Mouse (Mus musculus) intestine, postnatal 0 days (tissue): ENCODE measurements around the gene Tsen2. TPM values are rescaled to one million over a fixed set of nuclear protein-coding genes. Genes with fewer than 3 reads are reported as not detected.

ENCODE experiments used
- ATAC-seq: fragments of 200-750 bp; cut with Nextera tagmentation; 2 replicates; pipeline ENCODE4 v1.8.0; 2017; ENCODE audit warnings: mild to moderate bottlenecking, moderate TSS enrichment, moderate library complexity
- H3K27ac ChIP-seq: fragments of 300-500 bp; sonication (generic); 2 replicates; pipeline ENCODE4 v1.5.1; 2014; ENCODE audit warnings: mild to moderate bottlenecking, low read depth, low read length, moderate library complexity
- H3K27me3 ChIP-seq: fragments of 300-500 bp; sonication (generic); replicated peaks from 2 replicates; pipeline ENCODE4 v1.6.1; 2014; ENCODE audit warnings: low read length, mixed read lengths; ENCODE audit not compliant: control insufficient read depth, insufficient read depth
- H3K36me3 ChIP-seq: fragments of 300-500 bp; sonication (generic); 2 replicates; pipeline ENCODE4 v1.6.1; 2014; ENCODE audit warnings: mild to moderate bottlenecking, moderate library complexity; ENCODE audit not compliant: control insufficient read depth, insufficient read depth
- H3K4me1 ChIP-seq: fragments of 300-500 bp; sonication (generic); replicated peaks from 2 replicates; pipeline ENCODE4 v1.6.1; 2014; ENCODE audit warnings: antibody characterized with exemption, low read length, mixed read lengths; ENCODE audit not compliant: control insufficient read depth, insufficient read depth
- H3K4me2 ChIP-seq: fragments of 300-500 bp; sonication (generic); replicated peaks from 2 replicates; pipeline ENCODE4 v1.6.1; 2014; ENCODE audit warnings: low read depth, mild to moderate bottlenecking, moderate library complexity
- H3K4me3 ChIP-seq: fragments of 300-500 bp; sonication (generic); 2 replicates; pipeline ENCODE4 v1.5.1; 2014; ENCODE audit warnings: low read depth, low read length
- H3K9ac ChIP-seq: fragments of 300-500 bp; sonication (generic); 2 replicates; pipeline ENCODE4 v1.6.1; 2014; ENCODE audit warnings: mild to moderate bottlenecking, low read depth, low read length
- H3K9me3 ChIP-seq: fragments of 300-500 bp; sonication (generic); 2 replicates; pipeline ENCODE4 v1.6.1; 2016; ENCODE audit warnings: mixed run types; ENCODE audit not compliant: control insufficient read depth
- CTCF ChIP-seq: sonication (generic); IDR thresholded peaks from 2 replicates; pipeline ENCODE4 v1.5.1; 2016; ENCODE audit warnings: low read depth, mild to moderate bottlenecking, control low read depth, antibody characterized with exemption, moderate library complexity
- WGBS: fragments of 180-500 bp; shearing (Covaris S2); extraction: QIAGEN DNeasy Blood & Tissue Kit; methylation state at CpG from one replicate; pipeline ENCODE4 v1.1.7; 2014; 5-methylcytosine and 5-hydroxymethylcytosine counted together
- polyA plus RNA-seq: library from polyadenylated mRNA; unstranded; fragments of >200 nt; fragmentation: Nextera tagmentation; extraction: Ambion mirVana; gene quantifications from 2 replicates; pipeline ENCODE4 v1.2.1, GENCODE M21; 2015

The Tsen2 gene
- polyA plus RNA-seq, 1 experiment from 2014 or later = 6.3 TPM

GRCm38 (mm10) chr6:115519275-115519699 is 25.2 kb upstream of the Tsen2 start:
- H3K27ac ChIP-seq = peak overlapping the region; percentile 41
- WGBS = 31% methylated on average over 12 of the region's 12 CpGs
- H3K4me2 ChIP-seq = peak overlapping the region; percentile 48
- H3K9ac ChIP-seq = no peak overlapping the region
- no peak overlapping the region for H3K4me3 ChIP-seq
- peak; percentile 85 for ATAC-seq
- no peaks in the 10 kb centered on the region for H3K27me3 ChIP-seq
- no peaks in the 10 kb centered on the region for H3K36me3 ChIP-seq
- H3K9me3 ChIP-seq = no peaks in the 10 kb centered on the region
- H3K4me1 ChIP-seq = peaks cover 14% of the 10 kb centered on the region; the same call in 1 of the 2 replicates
- TF ChIP-seq CTCF = no peak

- no peaks in the 10 kb centered on the region for H3K27me3 ChIP-seq
- H3K9ac ChIP-seq = no peak overlapping the region
- no peaks in the 10 kb centered on the region for H3K36me3 ChIP-seq
- ATAC-seq = no peak
- TF ChIP-seq CTCF = no peak
- no peak overlapping the region for H3K4me2 ChIP-seq
- H3K9me3 ChIP-seq = no peaks in the 10 kb centered on the region
- no peak overlapping the region for H3K4me3 ChIP-seq
- H3K4me1 ChIP-seq = peaks cover 14% of the 10 kb centered on the region; the same call in 1 of the 2 replicates
- WGBS = 68% methylated on average over 1 of the region's 1 CpGs
- H3K27ac ChIP-seq = no peak overlapping the region
These were observed 22.5 kb upstream of the Tsen2 start for GRCm38 (mm10) chr6:115521923-115522322.

- H3K9me3 ChIP-seq = no peaks in the 10 kb centered on the region
- 47% methylated on average over 6 of the region's 6 CpGs for whole genome bisulfite sequencing
- H3K27me3 ChIP-seq = no peaks in the 10 kb centered on the region
- peaks cover 14% of the 10 kb centered on the region; the same call in 1 of the 2 replicates for H3K4me1 ChIP-seq
- H3K36me3 ChIP-seq = no peaks in the 10 kb centered on the region
- H3K27ac ChIP-seq = no peak overlapping the region
- no peak overlapping the region for H3K4me3 ChIP-seq
- H3K4me2 ChIP-seq = no peak overlapping the region
- TF ChIP-seq CTCF = no peak
- ATAC-seq = 0 out of 2 replicates have a peak, but pooled peaks have one; percentile 12
- no peak overlapping the region for H3K9ac ChIP-seq
These were observed 21.7 kb upstream of the Tsen2 start for GRCm38 (mm10) chr6:115522691-115523146.

GRCm38 (mm10) chr6:115523201-115523600 is 21.3 kb upstream of the Tsen2 start:
- ATAC-seq = no peak
- no peak overlapping the region for H3K9ac ChIP-seq
- H3K27ac ChIP-seq = no peak overlapping the region

GRCm38 (mm10) chr6:115524449-115524990 is 19.9 kb upstream of the Tsen2 start:
- no peak for ATAC-seq
- WGBS = 70% methylated on average over 9 of the region's 9 CpGs
- TF ChIP-seq CTCF = no peak
- H3K9ac ChIP-seq = no peak overlapping the region
- no peak overlapping the region for H3K4me3 ChIP-seq
- no peak overlapping the region for H3K4me2 ChIP-seq
- no peaks in the 10 kb centered on the region for H3K36me3 ChIP-seq
- H3K27me3 ChIP-seq = no peaks in the 10 kb centered on the region
- peaks cover 8% of the 10 kb centered on the region; the same call in 1 of the 2 replicates for H3K4me1 ChIP-seq
- no peaks in the 10 kb centered on the region for H3K9me3 ChIP-seq
- no peak overlapping the region for H3K27ac ChIP-seq

More at GRCm38 (mm10) chr6:115523201-115523600, 21.3 kb upstream of the Tsen2 start:
- H3K4me2 ChIP-seq = no peak overlapping the region
- 57% methylated on average over 9 of the region's 9 CpGs for WGBS
- no peaks in the 10 kb centered on the region for H3K36me3 ChIP-seq
- peaks cover 14% of the 10 kb centered on the region; the same call in 1 of the 2 replicates for H3K4me1 ChIP-seq
- TF ChIP-seq CTCF = no peak
- no peaks in the 10 kb centered on the region for H3K27me3 ChIP-seq
- no peaks in the 10 kb centered on the region for H3K9me3 ChIP-seq
- no peak overlapping the region for H3K4me3 ChIP-seq

GRCm38 (mm10) chr6:115527418-115527817 is 17.0 kb upstream of the Tsen2 start:
- Histone ChIP-seq H3K27ac (no peak overlapping the region), H3K4me3 (no peak overlapping the region), H3K9me3 (no peaks in the 10 kb centered on the region), H3K36me3 (no peaks in the 10 kb centered on the region), H3K27me3 (no peaks in the 10 kb centered on the region), H3K9ac (no peak overlapping the region), H3K4me2 (no peak overlapping the region), H3K4me1 (peaks cover 6% of the 10 kb centered on the region; the same call in 1 of the 2 replicates)
- no peak for TF ChIP-seq CTCF
- ATAC-seq = no peak
- WGBS = 72% methylated on average over 3 of the region's 3 CpGs
